Mouse (Mus musculus): ENCODE measurements around the gene Plekho2.

- TF ChIP-seq CTCF (IDR thresholded peaks at IDR 0.05; ENCODE audit: extremely low read depth, insufficient read depth, insufficient read length, insufficient replicate concordance), result no peak
- no peak for TF ChIP-seq POLR2A (IDR thresholded peaks at IDR 0.05; ENCODE audit: low read depth, low read length)
Measured at GRCm38 (mm10) chr9:65621196-65621595, 41.4 kb upstream of the Plekho2 start.

Measured in spleen, adult 2 months (tissue).